Mouse (Mus musculus) MN1 (cell line): ENCODE measurements at regions not wholly inside any gene's neighbourhood (a gene's known extent, or its start where the extent isn't known, plus 50 kb on each side); places are given as distances from the start of the nearest gene placed in this dataset.

Source experiments
- DNase-seq: peaks from one replicate; pipeline ENCODE4 v3.0.0-alpha.2; 2016; ENCODE audit warnings: low spot score

GRCm38 (mm10) chr1:71900106-71901074 is 247.4 kb upstream of the Fn1 start:
- no peak for DNase-seq

GRCm38 (mm10) chr1:71899128-71899527 is 246.1 kb upstream of the Fn1 start:
- no peak for DNase-seq

- DNase-seq, result no peak
Measured at GRCm38 (mm10) chr1:71898198-71898597, 245.2 kb upstream of the Fn1 start.

GRCm38 (mm10) chr1:71897464-71898051 is 244.6 kb upstream of the Fn1 start:
- DNase-seq, result no peak

- DNase-seq, result no peak
Measured at GRCm38 (mm10) chr1:71896141-71896725, 243.2 kb upstream of the Fn1 start.

- peak; percentile 66 for DNase-seq
Measured at GRCm38 (mm10) chr1:71893636-71894035, 240.6 kb upstream of the Fn1 start.

- no peak for DNase-seq
Measured at GRCm38 (mm10) chr1:71887809-71888208, 234.8 kb upstream of the Fn1 start.

- DNase-seq, result no peak
Measured at GRCm38 (mm10) chr1:71886903-71887302, 233.9 kb upstream of the Fn1 start.

- DNase-seq, result no peak
Measured at GRCm38 (mm10) chr1:71886233-71886632, 233.2 kb upstream of the Fn1 start.

- no peak for DNase-seq
Measured at GRCm38 (mm10) chr1:71881851-71882250, 228.9 kb upstream of the Fn1 start.

- DNase-seq, result no peak
Measured at GRCm38 (mm10) chr1:71881191-71881590, 228.2 kb upstream of the Fn1 start.

GRCm38 (mm10) chr1:71880480-71880879 is 227.5 kb upstream of the Fn1 start:
- DNase-seq, result no peak

GRCm38 (mm10) chr1:71876712-71877401 is 223.9 kb upstream of the Fn1 start:
- no peak for DNase-seq

GRCm38 (mm10) chr1:71874037-71874436 is 221.0 kb upstream of the Fn1 start:
- DNase-seq, result no peak

GRCm38 (mm10) chr1:71865670-71866069 is 212.7 kb upstream of the Fn1 start:
- DNase-seq, result peak; percentile 8

- peak; percentile 53 for DNase-seq
Measured at GRCm38 (mm10) chr1:71864749-71865148, 211.7 kb upstream of the Fn1 start.

- no peak for DNase-seq
Measured at GRCm38 (mm10) chr1:71853212-71853611, 200.2 kb upstream of the Fn1 start.

- no peak for DNase-seq
Measured at GRCm38 (mm10) chr1:71851268-71851667, 198.3 kb upstream of the Fn1 start.

GRCm38 (mm10) chr1:71848656-71849055 is 195.7 kb upstream of the Fn1 start:
- no peak for DNase-seq

- no peak for DNase-seq
Measured at GRCm38 (mm10) chr1:71844938-71845685, 192.1 kb upstream of the Fn1 start.

GRCm38 (mm10) chr1:71837764-71838163 is 184.8 kb upstream of the Fn1 start:
- no peak for DNase-seq
